Mouse (Mus musculus): Measurements from ENCODE around the gene Smyd3. TPM values are rescaled to one million over a fixed set of nuclear protein-coding genes. Genes with fewer than 3 reads are reported as not detected.
"Not testable (repeated sequence)": the region's sequence is repeated elsewhere in the genome, so short reads cannot be mapped to it uniquely, and the experiment has no call there.

Smyd3 gene
- total RNA-seq, 2 experiments from 2014 or later = 20.3 to 30.9 TPM

GRCm38 (mm10) chr1:179164219-179164618, 353.6 kb downstream of the Smyd3 start:
- DNase-seq (ENCODE audit: extremely low spot score in 1 of 2, low spot score in 2 of 2); intact Hi-C loops (cut with DNase I): not testable (repeated sequence)

- DNase-seq (ENCODE audit: extremely low spot score in 1 of 2, low spot score in 2 of 2); intact Hi-C loops (cut with DNase I): not testable (repeated sequence)
Measured at GRCm38 (mm10) chr1:179162752-179163151, 355.1 kb downstream of the Smyd3 start.

- intact Hi-C loops (cut with DNase I) = no loop called here
- DNase-seq (ENCODE audit: extremely low spot score in 1 of 2, low spot score in 2 of 2) = no peak
Measured at GRCm38 (mm10) chr1:179161947-179162346, 355.9 kb downstream of the Smyd3 start.

- DNase-seq (ENCODE audit: extremely low spot score in 1 of 2, low spot score in 2 of 2) = no peak
- intact Hi-C loops (cut with DNase I) = no loop called here
Measured at GRCm38 (mm10) chr1:179160697-179161096, 357.1 kb downstream of the Smyd3 start.

GRCm38 (mm10) chr1:179152376-179152775, 365.5 kb downstream of the Smyd3 start:
- intact Hi-C loops (cut with DNase I) = no loop called here
- DNase-seq (ENCODE audit: extremely low spot score in 1 of 2, low spot score in 2 of 2) = no peak

- no peak for DNase-seq (ENCODE audit: extremely low spot score in 1 of 2, low spot score in 2 of 2)
- intact Hi-C loops (cut with DNase I) = no loop called here
Measured at GRCm38 (mm10) chr1:179151275-179151674, 366.6 kb downstream of the Smyd3 start.

GRCm38 (mm10) chr1:179149468-179150140, 368.2 kb downstream of the Smyd3 start:
- intact Hi-C loops (cut with DNase I) = loop anchor here (10.0 kb wide), 1 partner anchor 85 kb away; no protein-coding TSS in a partner anchor
- DNase-seq (ENCODE audit: extremely low spot score in 1 of 2, low spot score in 2 of 2) = no peak

GRCm38 (mm10) chr1:179146730-179147167, 371.1 kb downstream of the Smyd3 start:
- intact Hi-C loops (cut with DNase I) = loop anchor here (10.0 kb wide), 1 partner anchor 88 kb away; no protein-coding TSS in a partner anchor

GRCm38 (mm10) chr1:179143154-179143832, 374.5 kb downstream of the Smyd3 start:
- DNase-seq (ENCODE audit: extremely low spot score in 1 of 2, low spot score in 2 of 2) = no peak
- intact Hi-C loops (cut with DNase I) = loop anchor here (2.0 to 10.0 kb wide), 2 partner anchors 92 to 614 kb away; partner anchors contain the start of gene Kif26b

More at GRCm38 (mm10) chr1:179146730-179147167, 371.1 kb downstream of the Smyd3 start:
- no peak for DNase-seq (ENCODE audit: extremely low spot score in 1 of 2, low spot score in 2 of 2)

- intact Hi-C loops (cut with DNase I) = loop anchor here (2.0 to 10.0 kb wide), 2 partner anchors 93 to 613 kb away; partner anchors contain the start of gene Kif26b
Measured at GRCm38 (mm10) chr1:179142177-179142576, 375.7 kb downstream of the Smyd3 start.

GRCm38 (mm10) chr1:179141071-179141650, 376.7 kb downstream of the Smyd3 start:
- intact Hi-C loops (cut with DNase I) = loop anchor here (10.0 kb wide), 1 partner anchor 94 kb away; no protein-coding TSS in a partner anchor

More at GRCm38 (mm10) chr1:179142177-179142576, 375.7 kb downstream of the Smyd3 start:
- peak in 1 of 2 experiments; percentile 35 for DNase-seq (ENCODE audit: extremely low spot score in 1 of 2, low spot score in 2 of 2)

GRCm38 (mm10) chr1:179137145-179137477, 380.7 kb downstream of the Smyd3 start:
- no peak for DNase-seq (ENCODE audit: extremely low spot score in 1 of 2, low spot score in 2 of 2)
- intact Hi-C loops (cut with DNase I) = no loop called here

More at GRCm38 (mm10) chr1:179141071-179141650, 376.7 kb downstream of the Smyd3 start:
- DNase-seq (ENCODE audit: extremely low spot score in 1 of 2, low spot score in 2 of 2) = no peak

- intact Hi-C loops (cut with DNase I) = no loop called here
- peak in 1 of 2 experiments; percentile 53 for DNase-seq (ENCODE audit: extremely low spot score in 1 of 2, low spot score in 2 of 2)
Measured at GRCm38 (mm10) chr1:179136461-179137144, 381.2 kb downstream of the Smyd3 start.

- intact Hi-C loops (cut with DNase I) = no loop called here
- no peak for DNase-seq (ENCODE audit: extremely low spot score in 1 of 2, low spot score in 2 of 2)
Measured at GRCm38 (mm10) chr1:179129995-179130394, 387.8 kb downstream of the Smyd3 start.

GRCm38 (mm10) chr1:179126287-179126686, 391.6 kb downstream of the Smyd3 start:
- DNase-seq (ENCODE audit: extremely low spot score in 1 of 2, low spot score in 2 of 2) = no peak
- intact Hi-C loops (cut with DNase I) = no loop called here

- no peak for DNase-seq (ENCODE audit: extremely low spot score in 1 of 2, low spot score in 2 of 2)
- intact Hi-C loops (cut with DNase I) = no loop called here
Measured at GRCm38 (mm10) chr1:179122476-179123229, 395.2 kb downstream of the Smyd3 start.

- DNase-seq (ENCODE audit: extremely low spot score in 1 of 2, low spot score in 2 of 2) = no peak
- intact Hi-C loops (cut with DNase I) = no loop called here
Measured at GRCm38 (mm10) chr1:179120217-179120966, 397.4 kb downstream of the Smyd3 start.

GRCm38 (mm10) chr1:179118673-179119072, 399.2 kb downstream of the Smyd3 start:
- intact Hi-C loops (cut with DNase I) = no loop called here
- DNase-seq (ENCODE audit: extremely low spot score in 1 of 2, low spot score in 2 of 2) = no peak
